Mouse (Mus musculus): ENCODE data around the gene Ttc9c. TPM values are rescaled to one million over a fixed set of nuclear protein-coding genes. Genes with fewer than 3 reads are reported as not detected.
A peak's percentile ranks its signal among the peaks of the same experiment; 100 is the strongest.

Ttc9c gene
- total and polyA plus RNA-seq, 3 experiments: 4.7 to 74.7 (median 61.6) TPM

- TF ChIP-seq CTCF (IDR thresholded peaks at IDR 0.05; ENCODE audit: low read depth, low read length) (no peak), TAL1 (conservative IDR thresholded peaks at IDR 0.05; ENCODE audit: low read depth, low read length) (no peak), GATA2 (IDR thresholded peaks at IDR 0.05; ENCODE audit: borderline replicate concordance, low read depth, low read length) (no peak), POLR2AphosphoS5 (IDR thresholded peaks at IDR 0.05; ENCODE audit: insufficient replicate concordance, low read depth, low read length) (no peak), GATA1 (IDR thresholded peaks at IDR 0.05; ENCODE audit: borderline replicate concordance, low read length) (no peak)
- no peaks in the 10 kb centered on the region for H3K9me3 ChIP-seq (replicated peaks)
- H3K27me3 ChIP-seq (ENCODE audit: insufficient read depth, low read length): peaks cover 12% of the 10 kb centered on the region
- DNase-seq (ENCODE audit: low spot score): no peak
- H3K4me1 ChIP-seq (ENCODE audit: insufficient read depth, low read depth, low read length): peaks cover 7% of the 10 kb centered on the region; the same call in 1 of the 2 replicates
- peaks cover 28% of the 10 kb centered on the region for H3K36me3 ChIP-seq (replicated peaks)
- no peak overlapping the region for H3K4me3 ChIP-seq (ENCODE audit: low read depth, low read length)
- no peak for ATAC-seq (ENCODE audit: extremely low read depth, insufficient number of reproducible peaks, low FRiP score, poor library complexity, severe bottlenecking)
Measured at GRCm38 (mm10) chr19:8851639-8852038, 32.5 kb upstream of the Ttc9c start.

GRCm38 (mm10) chr19:8850402-8850901 lies 31.3 kb upstream of the Ttc9c start, which contains the start of gene Lrrn4cl:
Gene Lrrn4cl, plus strand, starts transcription at chr19:8850768.
- H3K4me3 ChIP-seq (ENCODE audit: low read depth, low read length): no peak within 1 kb of the TSS
- H3K36me3 ChIP-seq (replicated peaks): peaks cover 40% of the 10 kb centered on the region
- peaks cover 12% of the 10 kb centered on the region for H3K27me3 ChIP-seq (ENCODE audit: insufficient read depth, low read length)
- no peak for DNase-seq (ENCODE audit: low spot score)
- no peak for ATAC-seq (ENCODE audit: extremely low read depth, insufficient number of reproducible peaks, low FRiP score, poor library complexity, severe bottlenecking)
- TF ChIP-seq GATA1 (IDR thresholded peaks at IDR 0.05; ENCODE audit: borderline replicate concordance, low read length) (no peak), GATA2 (IDR thresholded peaks at IDR 0.05; ENCODE audit: borderline replicate concordance, low read depth, low read length) (no peak), TAL1 (conservative IDR thresholded peaks at IDR 0.05; ENCODE audit: low read depth, low read length) (no peak), CTCF (IDR thresholded peaks at IDR 0.05; ENCODE audit: low read depth, low read length) (no peak), POLR2AphosphoS5 (IDR thresholded peaks at IDR 0.05; ENCODE audit: insufficient replicate concordance, low read depth, low read length) (no peak)
- peaks cover 7% of the 10 kb centered on the region; the same call in 1 of the 2 replicates for H3K4me1 ChIP-seq (ENCODE audit: insufficient read depth, low read depth, low read length)
- no peaks in the 10 kb centered on the region for H3K9me3 ChIP-seq (replicated peaks)

- Histone ChIP-seq H3K4me3 (ENCODE audit: low read depth, low read length) (no peak overlapping the region), H3K9me3 (replicated peaks) (no peaks in the 10 kb centered on the region), H3K36me3 (replicated peaks) (peaks cover 59% of the 10 kb centered on the region), H3K27me3 (ENCODE audit: insufficient read depth, low read length) (peaks cover 10% of the 10 kb centered on the region), H3K4me1 (ENCODE audit: insufficient read depth, low read depth, low read length) (peaks cover 7% of the 10 kb centered on the region; the same call in 1 of the 2 replicates)
- ATAC-seq (ENCODE audit: extremely low read depth, insufficient number of reproducible peaks, low FRiP score, poor library complexity, severe bottlenecking) (no peak), DNase-seq (ENCODE audit: low spot score) (no peak)
- TF ChIP-seq POLR2AphosphoS5 (IDR thresholded peaks at IDR 0.05; ENCODE audit: insufficient replicate concordance, low read depth, low read length): no peak
- no peak for TF ChIP-seq TAL1 (conservative IDR thresholded peaks at IDR 0.05; ENCODE audit: low read depth, low read length)
- no peak for TF ChIP-seq GATA1 (IDR thresholded peaks at IDR 0.05; ENCODE audit: borderline replicate concordance, low read length)
- TF ChIP-seq GATA2 (IDR thresholded peaks at IDR 0.05; ENCODE audit: borderline replicate concordance, low read depth, low read length): no peak
- no peak for TF ChIP-seq CTCF (IDR thresholded peaks at IDR 0.05; ENCODE audit: low read depth, low read length)
Measured at GRCm38 (mm10) chr19:8848356-8848755, 29.2 kb upstream of the Ttc9c start.

DNA sequence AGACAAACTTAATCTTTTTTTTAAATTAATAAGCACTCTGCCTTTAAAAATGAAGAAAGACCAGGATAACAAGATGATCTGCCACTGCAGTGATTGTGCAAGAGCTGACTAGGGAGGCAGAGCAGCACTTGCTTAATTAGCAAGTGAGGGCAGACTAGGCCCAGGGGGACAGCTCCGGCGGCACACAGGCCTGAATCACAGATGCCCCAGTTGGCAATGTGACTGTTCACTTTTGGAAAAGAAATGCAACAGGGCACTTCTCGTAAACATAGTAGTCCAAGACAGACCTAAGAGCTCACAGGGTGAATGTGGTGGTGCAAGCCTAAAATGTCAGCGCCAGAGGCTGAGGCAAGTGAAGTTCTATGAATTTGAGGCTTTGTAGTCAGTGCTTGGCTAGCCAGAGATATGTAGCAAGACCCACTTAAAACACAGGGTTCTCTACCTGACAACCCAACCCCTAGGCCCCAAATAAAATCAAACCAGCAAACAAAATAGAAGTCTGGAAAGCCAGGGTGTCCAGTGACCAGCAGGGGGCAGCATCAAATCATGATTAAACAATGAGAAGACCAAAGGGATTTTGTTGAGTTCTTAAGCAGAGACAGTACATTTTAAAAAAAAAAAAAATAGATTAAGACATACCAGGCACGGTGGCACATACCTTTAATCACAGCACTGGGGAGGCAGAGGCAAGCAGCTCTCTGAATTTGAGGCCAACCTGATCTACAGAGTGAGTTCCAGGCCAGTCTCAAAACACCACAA lies 25.4 kb upstream of the Ttc9c start:
- Histone ChIP-seq H3K4me3 (ENCODE audit: low read depth, low read length) (no peak overlapping the region), H3K36me3 (replicated peaks) (peaks cover 94% of the 10 kb centered on the region), H3K4me1 (ENCODE audit: insufficient read depth, low read depth, low read length) (peaks cover 4% of the 10 kb centered on the region; the same call in 1 of the 2 replicates), H3K27me3 (ENCODE audit: insufficient read depth, low read length) (no peaks in the 10 kb centered on the region), H3K9me3 (replicated peaks) (no peaks in the 10 kb centered on the region)
- peak; percentile 53 for DNase-seq (ENCODE audit: low spot score)
- no peak for TF ChIP-seq TAL1 (conservative IDR thresholded peaks at IDR 0.05; ENCODE audit: low read depth, low read length)
- TF ChIP-seq POLR2AphosphoS5 (IDR thresholded peaks at IDR 0.05; ENCODE audit: insufficient replicate concordance, low read depth, low read length): no peak
- TF ChIP-seq CTCF (IDR thresholded peaks at IDR 0.05; ENCODE audit: low read depth, low read length): peak; percentile 52
- TF ChIP-seq GATA1 (IDR thresholded peaks at IDR 0.05; ENCODE audit: borderline replicate concordance, low read length): no peak
- ATAC-seq (ENCODE audit: extremely low read depth, insufficient number of reproducible peaks, low FRiP score, poor library complexity, severe bottlenecking): no peak

GRCm38 (mm10) chr19:8842961-8843360 lies 23.8 kb upstream of the Ttc9c start:
- Histone ChIP-seq H3K9me3 (replicated peaks) (no peaks in the 10 kb centered on the region), H3K36me3 (replicated peaks) (peaks cover 94% of the 10 kb centered on the region), H3K27me3 (ENCODE audit: insufficient read depth, low read length) (no peaks in the 10 kb centered on the region), H3K4me3 (ENCODE audit: low read depth, low read length) (no peak overlapping the region), H3K4me1 (ENCODE audit: insufficient read depth, low read depth, low read length) (peaks cover 7% of the 10 kb centered on the region; the same call in 1 of the 2 replicates)
- DNase-seq (ENCODE audit: low spot score) (no peak), ATAC-seq (ENCODE audit: extremely low read depth, insufficient number of reproducible peaks, low FRiP score, poor library complexity, severe bottlenecking) (no peak)
- TF ChIP-seq TAL1 (conservative IDR thresholded peaks at IDR 0.05; ENCODE audit: low read depth, low read length): no peak
- TF ChIP-seq GATA2 (IDR thresholded peaks at IDR 0.05; ENCODE audit: borderline replicate concordance, low read depth, low read length): no peak

- ATAC-seq (ENCODE audit: extremely low read depth, insufficient number of reproducible peaks, low FRiP score, poor library complexity, severe bottlenecking) (no peak), DNase-seq (ENCODE audit: low spot score) (no peak)
- TF ChIP-seq GATA1 (IDR thresholded peaks at IDR 0.05; ENCODE audit: borderline replicate concordance, low read length) (no peak), CTCF (IDR thresholded peaks at IDR 0.05; ENCODE audit: low read depth, low read length) (no peak), POLR2AphosphoS5 (IDR thresholded peaks at IDR 0.05; ENCODE audit: insufficient replicate concordance, low read depth, low read length) (no peak), TAL1 (conservative IDR thresholded peaks at IDR 0.05; ENCODE audit: low read depth, low read length) (no peak), GATA2 (IDR thresholded peaks at IDR 0.05; ENCODE audit: borderline replicate concordance, low read depth, low read length) (no peak)
- Histone ChIP-seq H3K36me3 (replicated peaks) (peaks cover 94% of the 10 kb centered on the region), H3K27me3 (ENCODE audit: insufficient read depth, low read length) (no peaks in the 10 kb centered on the region), H3K4me3 (ENCODE audit: low read depth, low read length) (no peak overlapping the region), H3K4me1 (ENCODE audit: insufficient read depth, low read depth, low read length) (peaks cover 3% of the 10 kb centered on the region; the same call in 1 of the 2 replicates), H3K9me3 (replicated peaks) (no peaks in the 10 kb centered on the region)
Measured at GRCm38 (mm10) chr19:8841012-8841411, 21.9 kb upstream of the Ttc9c start.
